Mouse (Mus musculus): ENCODE measurements around the gene Zfp526.

- TF ChIP-seq CTCF (IDR thresholded peaks at IDR 0.05; ENCODE audit: low read depth) (peak; percentile 41), EP300 (IDR thresholded peaks at IDR 0.05; ENCODE audit: low read depth) (no peak)
Measured at GRCm38 (mm10) chr7:25179606-25180161, 41.5 kb upstream of the Zfp526 start, which contains the start of gene Pou2f2.

All from liver, postnatal 0 days (tissue).